Mouse (Mus musculus): Measurements from ENCODE around the gene Mki67.

Gene Mki67

GRCm38 (mm10) chr7:135715642-135716444 is at the start of gene Mki67:
TSS of gene Mki67 (minus strand) at chr7:135716361.
- DNase-seq (ENCODE audit: low spot score), result peak; percentile 60

- DNase-seq (ENCODE audit: low spot score), result no peak
These were observed 47.1 kb upstream of the Mki67 start for GRCm38 (mm10) chr7:135763311-135763710.

- no peak for DNase-seq (ENCODE audit: low spot score)
These were observed 42.8 kb upstream of the Mki67 start for GRCm38 (mm10) chr7:135758754-135759510.

- DNase-seq (ENCODE audit: low spot score), result no peak
These were observed 42.0 kb upstream of the Mki67 start for GRCm38 (mm10) chr7:135758171-135758570.

- DNase-seq (ENCODE audit: low spot score), result no peak
These were observed 40.9 kb upstream of the Mki67 start for GRCm38 (mm10) chr7:135756984-135757586.

- DNase-seq (ENCODE audit: low spot score), result no peak
These were observed 32.8 kb upstream of the Mki67 start for GRCm38 (mm10) chr7:135748986-135749385.

- DNase-seq (ENCODE audit: low spot score), result no peak
These were observed 30.9 kb upstream of the Mki67 start for GRCm38 (mm10) chr7:135747072-135747471.

GRCm38 (mm10) chr7:135746528-135746927 is 30.4 kb upstream of the Mki67 start:
- no peak for DNase-seq (ENCODE audit: low spot score)

GRCm38 (mm10) chr7:135745091-135745490 is 28.9 kb upstream of the Mki67 start:
- no peak for DNase-seq (ENCODE audit: low spot score)

- DNase-seq (ENCODE audit: low spot score), result no peak
These were observed 24.3 kb upstream of the Mki67 start for GRCm38 (mm10) chr7:135740453-135740852.

- no peak for DNase-seq (ENCODE audit: low spot score)
These were observed 20.4 kb upstream of the Mki67 start for GRCm38 (mm10) chr7:135736581-135736886.

GRCm38 (mm10) chr7:135735691-135736580 is 19.8 kb upstream of the Mki67 start:
- DNase-seq (ENCODE audit: low spot score), result peak; percentile 86

- no peak for DNase-seq (ENCODE audit: low spot score)
These were observed 18.9 kb upstream of the Mki67 start for GRCm38 (mm10) chr7:135734911-135735646.

- DNase-seq (ENCODE audit: low spot score), result no peak
These were observed 18.2 kb upstream of the Mki67 start for GRCm38 (mm10) chr7:135734379-135734778.

- DNase-seq (ENCODE audit: low spot score), result no peak
These were observed 11.9 kb upstream of the Mki67 start for GRCm38 (mm10) chr7:135728038-135728437.

- DNase-seq (ENCODE audit: low spot score), result no peak
These were observed 10.5 kb upstream of the Mki67 start for GRCm38 (mm10) chr7:135726707-135727106.

GRCm38 (mm10) chr7:135723672-135724341 is 7.6 kb upstream of the Mki67 start:
- no peak for DNase-seq (ENCODE audit: low spot score)

- peak; percentile 57 for DNase-seq (ENCODE audit: low spot score)
These were observed 6.1 kb upstream of the Mki67 start for GRCm38 (mm10) chr7:135722011-135722838.

GRCm38 (mm10) chr7:135721436-135721992 is 5.4 kb upstream of the Mki67 start:
- DNase-seq (ENCODE audit: low spot score), result no peak
